Mouse (Mus musculus): ENCODE results near the gene Vmn2r59.
"Not testable (repeated sequence)": the region's sequence is repeated elsewhere in the genome, so short reads cannot be mapped to it uniquely, and the experiment has no call there.

Vmn2r59 gene

GRCm38 (mm10) chr7:42058923-42059322 lies at the start of gene Vmn2r59:
Gene Vmn2r59 (minus strand): TSS chr7:42059023.
- DNase-seq (ENCODE audit: extremely low read depth, low read depth) = no peak

GRCm38 (mm10) chr7:42107470-42107869 lies 48.6 kb upstream of the Vmn2r59 start, which contains the start of gene Vmn2r60:
Gene Vmn2r60 (plus strand): TSS chr7:42107770.
- DNase-seq (ENCODE audit: extremely low read depth, low read depth) = no peak

- DNase-seq (ENCODE audit: extremely low read depth, low read depth) = not testable (repeated sequence)
Observed at GRCm38 (mm10) chr7:42107061-42107460, 48.2 kb upstream of the Vmn2r59 start.
